Mouse (Mus musculus): ENCODE data around the gene Arhgap42. TPM values are rescaled to one million over a fixed set of nuclear protein-coding genes. Genes with fewer than 3 reads are reported as not detected.

The Arhgap42 gene
- polyA plus RNA-seq, 1 experiment, result not detected

GRCm38 (mm10) chr9:9102158-9102514 lies 136.8 kb downstream of the Arhgap42 start:
- 68% methylated on average over 2 of the region's 2 CpGs for WGBS
- H3K27ac ChIP-seq (ENCODE audit: insufficient read depth, low read depth, low read length), result no peak overlapping the region
- no peak overlapping the region for H3K4me3 ChIP-seq (ENCODE audit: insufficient read depth, low read depth, low read length)
- no peak for TF ChIP-seq POLR2A (IDR thresholded peaks at IDR 0.05; ENCODE audit: insufficient read depth, low read depth, low read length)
- TF ChIP-seq CTCF (IDR thresholded peaks at IDR 0.05; ENCODE audit: insufficient read depth, low read depth, low read length), result no peak
- H3K4me1 ChIP-seq (ENCODE audit: control insufficient read depth, insufficient read depth, low read length), result no peaks in the 10 kb centered on the region

- Histone ChIP-seq H3K4me3 (ENCODE audit: insufficient read depth, low read depth, low read length) (no peak overlapping the region), H3K27ac (ENCODE audit: insufficient read depth, low read depth, low read length) (no peak overlapping the region), H3K4me1 (ENCODE audit: control insufficient read depth, insufficient read depth, low read length) (no peaks in the 10 kb centered on the region)
- WGBS, result 80% methylated on average over 12 of the region's 12 CpGs
- TF ChIP-seq POLR2A (IDR thresholded peaks at IDR 0.05; ENCODE audit: insufficient read depth, low read depth, low read length), result no peak
- no peak for TF ChIP-seq CTCF (IDR thresholded peaks at IDR 0.05; ENCODE audit: insufficient read depth, low read depth, low read length)
Observed at GRCm38 (mm10) chr9:9101482-9102157, 137.3 kb downstream of the Arhgap42 start.

GRCm38 (mm10) chr9:9101055-9101454 lies 137.8 kb downstream of the Arhgap42 start:
- no peaks in the 10 kb centered on the region for H3K4me1 ChIP-seq (ENCODE audit: control insufficient read depth, insufficient read depth, low read length)
- H3K27ac ChIP-seq (ENCODE audit: insufficient read depth, low read depth, low read length), result no peak overlapping the region
- no peak overlapping the region for H3K4me3 ChIP-seq (ENCODE audit: insufficient read depth, low read depth, low read length)
- WGBS, result 63% methylated on average over 4 of the region's 4 CpGs
- TF ChIP-seq CTCF (IDR thresholded peaks at IDR 0.05; ENCODE audit: insufficient read depth, low read depth, low read length) (no peak), POLR2A (IDR thresholded peaks at IDR 0.05; ENCODE audit: insufficient read depth, low read depth, low read length) (no peak)

- Histone ChIP-seq H3K27ac (ENCODE audit: insufficient read depth, low read depth, low read length) (no peak overlapping the region), H3K4me3 (ENCODE audit: insufficient read depth, low read depth, low read length) (no peak overlapping the region), H3K4me1 (ENCODE audit: control insufficient read depth, insufficient read depth, low read length) (no peaks in the 10 kb centered on the region)
- TF ChIP-seq POLR2A (IDR thresholded peaks at IDR 0.05; ENCODE audit: insufficient read depth, low read depth, low read length), result no peak
- no peak for TF ChIP-seq CTCF (IDR thresholded peaks at IDR 0.05; ENCODE audit: insufficient read depth, low read depth, low read length)
- 91% methylated on average over 4 of the region's 4 CpGs for WGBS
Observed at GRCm38 (mm10) chr9:9097835-9098234, 141.1 kb downstream of the Arhgap42 start.

GRCm38 (mm10) chr9:9096761-9097160 lies 142.1 kb downstream of the Arhgap42 start:
- TF ChIP-seq CTCF (IDR thresholded peaks at IDR 0.05; ENCODE audit: insufficient read depth, low read depth, low read length), result no peak
- TF ChIP-seq POLR2A (IDR thresholded peaks at IDR 0.05; ENCODE audit: insufficient read depth, low read depth, low read length), result no peak
- 94% methylated on average over 1 of the region's 1 CpGs for WGBS
- Histone ChIP-seq H3K4me3 (ENCODE audit: insufficient read depth, low read depth, low read length) (no peak overlapping the region), H3K4me1 (ENCODE audit: control insufficient read depth, insufficient read depth, low read length) (no peaks in the 10 kb centered on the region), H3K27ac (ENCODE audit: insufficient read depth, low read depth, low read length) (no peak overlapping the region)

- WGBS, result 74% methylated on average over 1 of the region's 1 CpGs
- TF ChIP-seq POLR2A (IDR thresholded peaks at IDR 0.05; ENCODE audit: insufficient read depth, low read depth, low read length) (no peak), CTCF (IDR thresholded peaks at IDR 0.05; ENCODE audit: insufficient read depth, low read depth, low read length) (no peak)
- no peak overlapping the region for H3K27ac ChIP-seq (ENCODE audit: insufficient read depth, low read depth, low read length)
- H3K4me1 ChIP-seq (ENCODE audit: control insufficient read depth, insufficient read depth, low read length), result no peaks in the 10 kb centered on the region
- H3K4me3 ChIP-seq (ENCODE audit: insufficient read depth, low read depth, low read length), result no peak overlapping the region
Observed at GRCm38 (mm10) chr9:9093096-9093495, 145.8 kb downstream of the Arhgap42 start.

- no peak overlapping the region for H3K4me3 ChIP-seq (ENCODE audit: insufficient read depth, low read depth, low read length)
- H3K27ac ChIP-seq (ENCODE audit: insufficient read depth, low read depth, low read length), result no peak overlapping the region
- TF ChIP-seq POLR2A (IDR thresholded peaks at IDR 0.05; ENCODE audit: insufficient read depth, low read depth, low read length) (no peak), CTCF (IDR thresholded peaks at IDR 0.05; ENCODE audit: insufficient read depth, low read depth, low read length) (no peak)
- WGBS, result 82% methylated on average over 2 of the region's 2 CpGs
- no peaks in the 10 kb centered on the region for H3K4me1 ChIP-seq (ENCODE audit: control insufficient read depth, insufficient read depth, low read length)
Observed at GRCm38 (mm10) chr9:9083441-9083840, 155.5 kb downstream of the Arhgap42 start.

- no peak overlapping the region for H3K27ac ChIP-seq (ENCODE audit: insufficient read depth, low read depth, low read length)
- TF ChIP-seq CTCF (IDR thresholded peaks at IDR 0.05; ENCODE audit: insufficient read depth, low read depth, low read length) (no peak), POLR2A (IDR thresholded peaks at IDR 0.05; ENCODE audit: insufficient read depth, low read depth, low read length) (no peak)
- H3K4me3 ChIP-seq (ENCODE audit: insufficient read depth, low read depth, low read length), result no peak overlapping the region
- no peaks in the 10 kb centered on the region for H3K4me1 ChIP-seq (ENCODE audit: control insufficient read depth, insufficient read depth, low read length)
Observed at GRCm38 (mm10) chr9:9052920-9053319, 186.0 kb downstream of the Arhgap42 start.

- Histone ChIP-seq H3K4me1 (ENCODE audit: control insufficient read depth, insufficient read depth, low read length) (no peaks in the 10 kb centered on the region), H3K27ac (ENCODE audit: insufficient read depth, low read depth, low read length) (no peak overlapping the region), H3K4me3 (ENCODE audit: insufficient read depth, low read depth, low read length) (no peak overlapping the region)
- WGBS, result 46% methylated on average over 5 of the region's 5 CpGs
- TF ChIP-seq CTCF (IDR thresholded peaks at IDR 0.05; ENCODE audit: insufficient read depth, low read depth, low read length) (no peak), POLR2A (IDR thresholded peaks at IDR 0.05; ENCODE audit: insufficient read depth, low read depth, low read length) (no peak)
Observed at GRCm38 (mm10) chr9:9051184-9051583, 187.7 kb downstream of the Arhgap42 start.

GRCm38 (mm10) chr9:9049202-9049601 lies 189.7 kb downstream of the Arhgap42 start:
- no peak overlapping the region for H3K4me3 ChIP-seq (ENCODE audit: insufficient read depth, low read depth, low read length)
- no peaks in the 10 kb centered on the region for H3K4me1 ChIP-seq (ENCODE audit: control insufficient read depth, insufficient read depth, low read length)
- WGBS, result 75% methylated on average over 3 of the region's 3 CpGs
- TF ChIP-seq POLR2A (IDR thresholded peaks at IDR 0.05; ENCODE audit: insufficient read depth, low read depth, low read length) (no peak), CTCF (IDR thresholded peaks at IDR 0.05; ENCODE audit: insufficient read depth, low read depth, low read length) (no peak)
- H3K27ac ChIP-seq (ENCODE audit: insufficient read depth, low read depth, low read length), result no peak overlapping the region
